Mouse (Mus musculus): ENCODE results near the gene Slc6a16. TPM values are rescaled to one million over a fixed set of nuclear protein-coding genes. Genes with fewer than 3 reads are reported as not detected.

The Slc6a16 gene
- total RNA-seq, 2 experiments from 2014 or later, result not detected

- DNase-seq, result no peak
Measured at GRCm38 (mm10) chr7:45312686-45313453, 72.0 kb downstream of the Slc6a16 start.

- no peak for DNase-seq
Measured at GRCm38 (mm10) chr7:45313495-45313894, 72.6 kb downstream of the Slc6a16 start.

GRCm38 (mm10) chr7:45315182-45315701, 74.4 kb downstream of the Slc6a16 start:
- no peak for DNase-seq

DNA sequence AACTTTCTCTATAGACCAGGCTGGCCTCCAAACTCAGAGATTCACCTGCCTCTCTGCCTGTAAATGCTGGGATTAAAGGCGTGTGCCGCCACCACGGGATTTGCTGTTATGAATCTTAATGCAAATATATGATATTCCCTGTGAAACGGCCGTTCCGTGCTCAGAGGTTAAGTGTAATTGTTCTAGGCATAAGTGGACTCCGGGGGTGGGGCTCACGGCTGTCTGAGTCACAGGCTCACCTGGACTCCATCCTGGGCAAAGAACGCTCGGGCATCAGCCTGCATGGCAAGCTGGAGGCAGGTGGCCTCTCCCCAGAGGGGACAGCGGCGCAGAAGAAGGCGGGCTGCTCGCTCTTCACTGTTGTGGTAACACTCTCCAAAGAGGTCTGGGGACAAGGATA, 75.7 kb downstream of the Slc6a16 start:
- DNase-seq, result no peak

GRCm38 (mm10) chr7:45322245-45322644, 81.4 kb downstream of the Slc6a16 start:
- DNase-seq, result no peak

Other genes with a start within 250 kb of the Slc6a16 start
- 10 to 100 TPM; 21.3 to 29.5 TPM for gene Irf3, start 243.4 kb upstream of the Slc6a16 start, total RNA-seq (2021)
- gene Bcl2l12, start 242.4 kb upstream of the Slc6a16 start, total RNA-seq (2021), result 1 to 10 TPM; 8.1 to 9.7 TPM
- gene Scaf1, start 224.7 kb upstream of the Slc6a16 start, total RNA-seq (2021), result 10 to 100 TPM; 45.1 to 46.0 TPM
- 10 to 100 TPM; 43.9 to 47.7 TPM for gene Rras, start 223.1 kb upstream of the Slc6a16 start, total RNA-seq (2021)
- gene Prr12, start 188.2 kb upstream of the Slc6a16 start, total RNA-seq (2021), result 10 to 100 TPM; 21.5 to 21.9 TPM
- gene Nosip, start 178.7 kb upstream of the Slc6a16 start, total RNA-seq (2021), result 10 to 100 TPM; 29.6 to 35.2 TPM
- 1 to 10 TPM; 7.8 TPM for gene Prrg2, start 178.4 kb upstream of the Slc6a16 start, total RNA-seq (2021)
- 10 to 100 TPM; 20.0 to 20.7 TPM for gene Rcn3, start 148.9 kb upstream of the Slc6a16 start, total RNA-seq (2021)
- gene Fcgrt, start 137.2 kb upstream of the Slc6a16 start, total RNA-seq (2021), result 10 to 100 TPM; 60.3 to 66.8 TPM
- gene Rps11, start 116.6 kb upstream of the Slc6a16 start, total RNA-seq (2021), result 100 to 1,000 TPM; 512 to 646 TPM
- gene Rpl13a, start 112.3 kb upstream of the Slc6a16 start, total RNA-seq (2021), result 100 to 1,000 TPM; 714 to 715 TPM
- under 1 TPM; 0.26 to 0.47 TPM for gene Gm45713, start 104.9 kb upstream of the Slc6a16 start, total RNA-seq (2021)
- 1 to 10 TPM; 2.7 to 5.3 TPM for gene Flt3l, start 104.7 kb upstream of the Slc6a16 start, total RNA-seq (2021)
- 10 to 100 TPM; 35.5 to 42.7 TPM for gene Pih1d1, start 86.8 kb upstream of the Slc6a16 start, total RNA-seq (2021)
- gene Aldh16a1, start 86.5 kb upstream of the Slc6a16 start, total RNA-seq (2021), result 10 to 100 TPM; 21.5 to 26.8 TPM
- gene Slc17a7, start 77.1 kb upstream of the Slc6a16 start, total RNA-seq (2021), result 10 to 100 TPM; 29.7 to 32.4 TPM
- not detected for gene Gfy, start 61.5 kb upstream of the Slc6a16 start, total RNA-seq (2021)
- not detected for gene Pth2, start 60.1 kb upstream of the Slc6a16 start, total RNA-seq (2021)
- under 1 TPM in 1 of 2 experiments, not detected in 1; 0.46 TPM for gene Ccdc155, start 36.2 kb upstream of the Slc6a16 start, total RNA-seq (2021)
- not detected for gene Dkkl1, start 28.9 kb upstream of the Slc6a16 start, total RNA-seq (2021)
- gene Tead2, start 25.3 kb upstream of the Slc6a16 start, total RNA-seq (2021), result 1 to 10 TPM; 6.4 to 7.7 TPM
- 10 to 100 TPM in 1 of 2 experiments, 1 to 10 TPM in 1; 2.6 to 12.8 TPM for gene Cd37, start 2.0 kb upstream of the Slc6a16 start, total RNA-seq (2021)
- not detected for gene Slc6a21, start 36.4 kb downstream of the Slc6a16 start, total RNA-seq (2021)
- 10 to 100 TPM; 20.0 to 27.9 TPM for gene Trpm4, start 92.7 kb downstream of the Slc6a16 start, total RNA-seq (2021)
- 100 to 1,000 TPM; 954 to 975 TPM for gene Hrc, start 94.2 kb downstream of the Slc6a16 start, total RNA-seq (2021)
- gene Ppfia3, start 125.9 kb downstream of the Slc6a16 start, total RNA-seq (2021), result under 1 TPM in 1 of 2 experiments, not detected in 1; 0.33 TPM
- 1 to 10 TPM; 1.7 to 2.3 TPM for gene Lin7b, start 129.5 kb downstream of the Slc6a16 start, total RNA-seq (2021)
- 10 to 100 TPM; 81.1 to 85.7 TPM for gene Snrnp70, start 154.7 kb downstream of the Slc6a16 start, total RNA-seq (2021)
- 1 to 10 TPM; 6.1 to 7.4 TPM for gene Kcna7, start 164.6 kb downstream of the Slc6a16 start, total RNA-seq (2021)
- under 1 TPM; 0.25 to 0.28 TPM for gene Ntf5, start 172.6 kb downstream of the Slc6a16 start, total RNA-seq (2021)
- gene Lhb, start 179.7 kb downstream of the Slc6a16 start, total RNA-seq (2021), result not detected
- gene Gys1, start 193.8 kb downstream of the Slc6a16 start, total RNA-seq (2021), result 100 to 1,000 TPM in 1 of 2 experiments, 10 to 100 TPM in 1; 99.2 to 105 TPM
- 10 to 100 TPM; 25.2 to 26.5 TPM for gene Ruvbl2, start 197.0 kb downstream of the Slc6a16 start, total RNA-seq (2021)
- gene Ftl1, start 218.8 kb downstream of the Slc6a16 start, total RNA-seq (2021), result 100 to 1,000 TPM; 287 to 382 TPM
- 10 to 100 TPM; 23.4 to 24.1 TPM for gene Bax, start 225.8 kb downstream of the Slc6a16 start, total RNA-seq (2021)
- not detected for gene Tulp2, start 240.8 kb downstream of the Slc6a16 start, total RNA-seq (2021)
- gene Gm45808, start 245.7 kb downstream of the Slc6a16 start, total RNA-seq (2021), result 10 to 100 TPM in 1 of 2 experiments, 1 to 10 TPM in 1; 8.7 to 12.3 TPM
- 10 to 100 TPM in 1 of 2 experiments, 1 to 10 TPM in 1; 7.9 to 13.1 TPM for gene Dhdh, start 247.7 kb downstream of the Slc6a16 start, total RNA-seq (2021)